Mouse (Mus musculus) kidney, embryonic 14.5 days (tissue): ENCODE results near the gene 6030468B19Rik. TPM values are rescaled to one million over a fixed set of nuclear protein-coding genes. Genes with fewer than 3 reads are reported as not detected.

Experiments
- ATAC-seq: fragments of 200-750 bp; cut with Nextera tagmentation; 2 replicates; pipeline ENCODE4 v1.8.0; 2017; ENCODE audit warnings: moderate number of reproducible peaks, mild to moderate bottlenecking, moderate TSS enrichment, moderate library complexity; ENCODE audit not compliant: low FRiP score, low TSS enrichment
- H3K27ac ChIP-seq: fragments of 300-500 bp; sonication (generic); 2 replicates; pipeline ENCODE4 v1.5.1; 2014; ENCODE audit warnings: low read depth, mild to moderate bottlenecking, low read length, moderate library complexity, mixed read lengths
- H3K27me3 ChIP-seq: fragments of 300-500 bp; sonication (generic); 2 replicates; pipeline ENCODE4 v1.6.1; 2014; ENCODE audit warnings: mild to moderate bottlenecking, low read length; ENCODE audit not compliant: control insufficient read depth, insufficient read depth
- H3K36me3 ChIP-seq: fragments of 300-500 bp; sonication (generic); 2 replicates; pipeline ENCODE4 v1.6.1; 2014; ENCODE audit warnings: low read length, mixed read lengths; ENCODE audit not compliant: control insufficient read depth, insufficient read depth
- H3K4me1 ChIP-seq: fragments of 300-500 bp; sonication (generic); 2 replicates; pipeline ENCODE4 v1.6.1; 2014; ENCODE audit warnings: low read length, mixed read lengths; ENCODE audit not compliant: control insufficient read depth, insufficient read depth
- H3K4me2 ChIP-seq: fragments of 300-500 bp; sonication (generic); replicated peaks from 2 replicates; pipeline ENCODE4 v1.6.1; 2014; ENCODE audit warnings: low read depth, mild to moderate bottlenecking, low read length
- H3K4me3 ChIP-seq: fragments of 300-500 bp; sonication (generic); 2 replicates; pipeline ENCODE4 v1.5.1; 2014; ENCODE audit warnings: mild to moderate bottlenecking, low read length
- H3K9ac ChIP-seq: fragments of 300-500 bp; sonication (generic); 2 replicates; pipeline ENCODE4 v1.6.1; 2014; ENCODE audit warnings: low read depth, mild to moderate bottlenecking, low read length, moderate library complexity
- H3K9me3 ChIP-seq: fragments of 300-500 bp; sonication (generic); 2 replicates; pipeline ENCODE4 v1.6.1; 2016; ENCODE audit warnings: low read length; ENCODE audit not compliant: control insufficient read depth
- WGBS: fragments of 180-500 bp; shearing (Covaris S2); extraction: QIAGEN DNeasy Blood & Tissue Kit; methylation state at CpG from one replicate; pipeline ENCODE4 v1.1.7; 2014; 5-methylcytosine and 5-hydroxymethylcytosine counted together
- polyA plus RNA-seq: library from polyadenylated mRNA; unstranded; fragments of >200 nt; fragmentation: Nextera tagmentation; extraction: Ambion mirVana; gene quantifications from 2 replicates; pipeline ENCODE4 v1.2.1, GENCODE M21; 2014

The 6030468B19Rik gene
- polyA plus RNA-seq, 1 experiment from 2014 or later, result not detected

- WGBS, result 90% methylated on average over 9 of the region's 9 CpGs
- Histone ChIP-seq H3K27me3 (no peaks in the 10 kb centered on the region), H3K4me3 (no peak overlapping the region), H3K36me3 (peaks cover 42% of the 10 kb centered on the region), H3K9ac (no peak overlapping the region), H3K4me2 (no peak overlapping the region), H3K9me3 (no peaks in the 10 kb centered on the region), H3K4me1 (no peaks in the 10 kb centered on the region), H3K27ac (no peak overlapping the region)
- no peak for ATAC-seq
These were observed 33.1 kb upstream of the 6030468B19Rik start for GRCm38 (mm10) chr11:117764319-117764718.

GRCm38 (mm10) chr11:117765361-117765760 is 32.1 kb upstream of the 6030468B19Rik start:
- no peaks in the 10 kb centered on the region for H3K9me3 ChIP-seq
- H3K9ac ChIP-seq, result no peak overlapping the region
- peaks cover 32% of the 10 kb centered on the region for H3K36me3 ChIP-seq
- H3K27me3 ChIP-seq, result no peaks in the 10 kb centered on the region
- H3K4me1 ChIP-seq, result no peaks in the 10 kb centered on the region
- no peak overlapping the region for H3K4me2 ChIP-seq
- no peak overlapping the region for H3K4me3 ChIP-seq
- 90% methylated on average over 4 of the region's 5 CpGs for WGBS
- H3K27ac ChIP-seq, result no peak overlapping the region
- ATAC-seq, result no peak

- Histone ChIP-seq H3K27ac (no peak overlapping the region), H3K4me3 (no peak overlapping the region), H3K36me3 (peaks cover 26% of the 10 kb centered on the region), H3K4me1 (no peaks in the 10 kb centered on the region), H3K4me2 (no peak overlapping the region), H3K27me3 (no peaks in the 10 kb centered on the region), H3K9ac (no peak overlapping the region), H3K9me3 (no peaks in the 10 kb centered on the region)
- no peak for ATAC-seq
- 87% methylated on average over 3 of the region's 3 CpGs for WGBS
These were observed 31.2 kb upstream of the 6030468B19Rik start for GRCm38 (mm10) chr11:117766275-117766674.

GRCm38 (mm10) chr11:117768725-117769682 is 28.5 kb upstream of the 6030468B19Rik start:
- Histone ChIP-seq H3K4me1 (no peaks in the 10 kb centered on the region), H3K27ac (no peak overlapping the region), H3K9ac (no peak overlapping the region), H3K4me2 (no peak overlapping the region), H3K9me3 (no peaks in the 10 kb centered on the region), H3K4me3 (no peak overlapping the region), H3K36me3 (peaks cover 39% of the 10 kb centered on the region), H3K27me3 (no peaks in the 10 kb centered on the region)
- 85% methylated on average over 20 of the region's 20 CpGs for WGBS
- no peak for ATAC-seq

GRCm38 (mm10) chr11:117769683-117770047 is 27.8 kb upstream of the 6030468B19Rik start:
- H3K4me3 ChIP-seq, result no peak overlapping the region
- no peaks in the 10 kb centered on the region for H3K4me1 ChIP-seq
- H3K4me2 ChIP-seq, result no peak overlapping the region
- no peak overlapping the region for H3K9ac ChIP-seq
- H3K9me3 ChIP-seq, result no peaks in the 10 kb centered on the region
- 0 out of 2 replicates have a peak overlapping the region, but pooled peaks have one; percentile 42 for H3K27ac ChIP-seq
- peaks cover 35% of the 10 kb centered on the region for H3K36me3 ChIP-seq
- no peaks in the 10 kb centered on the region for H3K27me3 ChIP-seq
- WGBS, result 89% methylated on average over 7 of the region's 7 CpGs
- no peak for ATAC-seq

GRCm38 (mm10) chr11:117770407-117770806 is 27.1 kb upstream of the 6030468B19Rik start:
- WGBS, result 76% methylated on average over 10 of the region's 10 CpGs
- no peak overlapping the region for H3K4me3 ChIP-seq
- peaks cover 33% of the 10 kb centered on the region for H3K36me3 ChIP-seq

GRCm38 (mm10) chr11:117772352-117772751 is 25.1 kb upstream of the 6030468B19Rik start:
- Histone ChIP-seq H3K4me1 (no peaks in the 10 kb centered on the region), H3K27ac (no peak overlapping the region), H3K4me2 (no peak overlapping the region), H3K36me3 (peaks cover 37% of the 10 kb centered on the region), H3K9ac (no peak overlapping the region), H3K9me3 (no peaks in the 10 kb centered on the region), H3K27me3 (no peaks in the 10 kb centered on the region), H3K4me3 (no peak overlapping the region)
- 98% methylated on average over 7 of the region's 7 CpGs for WGBS
- no peak for ATAC-seq

More at GRCm38 (mm10) chr11:117770407-117770806, 27.1 kb upstream of the 6030468B19Rik start:
- no peaks in the 10 kb centered on the region for H3K27me3 ChIP-seq
- no peak overlapping the region for H3K9ac ChIP-seq
- H3K27ac ChIP-seq, result no peak overlapping the region
- no peak for ATAC-seq
- H3K4me2 ChIP-seq, result no peak overlapping the region
- H3K4me1 ChIP-seq, result no peaks in the 10 kb centered on the region
- no peaks in the 10 kb centered on the region for H3K9me3 ChIP-seq

GRCm38 (mm10) chr11:117774925-117775324 is 22.5 kb upstream of the 6030468B19Rik start:
- H3K36me3 ChIP-seq, result peaks cover 39% of the 10 kb centered on the region
- H3K4me1 ChIP-seq, result peaks cover 16% of the 10 kb centered on the region
- no peaks in the 10 kb centered on the region for H3K27me3 ChIP-seq
- 93% methylated on average over 10 of the region's 10 CpGs for WGBS
- no peak overlapping the region for H3K4me3 ChIP-seq
- ATAC-seq, result no peak
- no peak overlapping the region for H3K9ac ChIP-seq
- no peaks in the 10 kb centered on the region for H3K9me3 ChIP-seq
- H3K27ac ChIP-seq, result no peak overlapping the region
- H3K4me2 ChIP-seq, result no peak overlapping the region

- WGBS, result 91% methylated on average over 13 of the region's 13 CpGs
These were observed 21.9 kb upstream of the 6030468B19Rik start for GRCm38 (mm10) chr11:117775540-117775939.

More at GRCm38 (mm10) chr11:117775540-117775939, 21.9 kb upstream of the 6030468B19Rik start:
- no peak overlapping the region for H3K9ac ChIP-seq
- no peak overlapping the region for H3K4me3 ChIP-seq
- H3K9me3 ChIP-seq, result no peaks in the 10 kb centered on the region
- H3K4me1 ChIP-seq, result peaks cover 22% of the 10 kb centered on the region
- no peak overlapping the region for H3K27ac ChIP-seq
- H3K4me2 ChIP-seq, result no peak overlapping the region
- peaks cover 37% of the 10 kb centered on the region for H3K36me3 ChIP-seq
- H3K27me3 ChIP-seq, result no peaks in the 10 kb centered on the region
- ATAC-seq, result no peak
